Mouse (Mus musculus) liver, embryonic 14 days (tissue): ENCODE measurements around the gene Siae. TPM values are rescaled to one million over a fixed set of nuclear protein-coding genes. Genes with fewer than 3 reads are reported as not detected.

ENCODE experiments used
- polyA plus RNA-seq: library from polyadenylated mRNA; depleted of rRNA; stranded (reverse); fragments of >200 nt; gene quantifications from 2 replicates; pipeline ENCODE4 v1.2.3, GENCODE M21; 2012; rRNA removed

Siae gene
- polyA plus RNA-seq, result 2.5 and 2.6 TPM in 2 replicates

DNA sequence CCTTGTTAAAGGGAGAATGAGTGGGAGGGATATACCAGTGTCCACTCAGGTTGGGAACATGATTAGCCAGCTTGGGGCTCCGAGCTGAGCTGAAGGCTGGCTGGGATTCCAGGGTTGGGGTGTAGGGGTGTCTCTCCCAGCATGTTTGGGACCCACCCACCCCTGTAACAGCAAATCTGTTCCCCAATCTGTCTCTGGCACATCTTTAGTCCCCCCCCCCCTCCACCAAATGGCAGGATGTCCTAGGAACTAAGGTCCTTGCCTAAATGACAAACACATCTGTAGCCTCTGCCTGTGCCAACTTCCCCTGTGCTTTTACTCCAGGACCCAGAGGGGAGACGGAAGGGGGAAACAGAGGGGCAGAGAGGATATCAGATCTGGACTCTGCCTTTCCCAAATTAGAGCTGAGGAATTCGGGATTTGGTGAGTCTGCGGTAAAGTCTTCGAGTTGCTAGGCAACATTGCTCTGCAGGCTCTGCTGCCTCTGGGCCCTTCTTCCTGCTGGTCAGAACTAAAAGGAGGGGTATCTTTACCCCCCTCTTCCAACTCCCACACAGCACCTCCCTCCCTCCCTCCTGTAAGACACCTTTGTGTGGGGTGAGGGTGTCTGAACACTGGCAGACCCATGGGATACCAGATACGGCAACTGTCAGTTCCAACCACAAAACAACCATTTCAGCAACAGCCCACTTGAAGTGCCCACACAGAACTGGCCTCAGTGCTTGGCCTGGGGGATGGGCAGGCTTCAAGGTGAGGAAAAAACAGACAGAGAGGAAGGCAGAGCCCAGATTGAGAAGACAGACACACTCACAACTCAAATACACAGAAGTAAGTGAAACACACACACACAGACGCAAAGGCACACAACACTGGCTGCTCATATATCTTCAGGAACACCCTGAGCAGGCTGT lies at the start of gene Siae:
Gene Siae, plus strand, starts transcription at position 861 of the 911 bp plus-strand sequence.

DNA sequence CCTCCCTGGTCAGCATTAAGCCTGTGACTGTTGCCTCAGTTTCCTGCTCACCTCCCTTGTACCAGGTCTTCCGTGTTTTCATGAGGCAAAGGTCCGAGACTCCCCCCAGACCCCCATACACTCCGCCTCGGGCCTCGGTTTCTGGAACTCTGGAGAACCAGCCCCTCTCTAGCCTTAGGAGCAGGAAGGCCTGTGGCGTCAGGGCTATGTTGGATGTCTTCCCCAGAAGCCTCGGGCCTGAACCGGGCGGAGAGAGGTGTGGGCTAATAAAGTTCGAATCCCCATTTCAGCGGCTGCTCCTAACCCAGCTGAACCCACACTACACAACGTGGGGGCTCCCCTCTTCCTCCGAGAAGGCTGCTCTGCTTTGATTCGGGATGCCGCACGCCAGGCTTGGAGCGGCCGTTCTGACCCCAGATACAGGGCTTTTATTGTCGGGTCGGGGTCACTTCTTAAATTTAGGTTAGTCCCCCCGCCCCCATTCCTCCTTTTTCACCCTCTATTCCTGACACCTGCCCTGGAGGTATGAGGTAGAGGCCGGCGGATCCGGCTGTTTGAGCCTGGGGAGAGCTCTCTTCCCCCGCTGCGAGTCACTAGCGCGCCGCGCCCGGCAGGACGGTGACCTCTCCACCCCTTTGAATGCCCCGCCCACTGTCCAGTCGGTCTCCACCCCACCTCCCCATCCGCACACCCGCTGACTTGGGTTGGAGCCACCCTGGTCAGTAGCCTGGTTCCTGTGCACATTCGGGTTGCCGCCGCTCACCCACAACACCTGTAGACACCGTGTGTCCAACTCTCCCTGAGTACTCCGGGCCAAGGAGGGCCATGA lies 27.9 kb upstream of the Siae start, which contains the start of gene Esam:
Gene Esam, plus strand, starts transcription at position 683 of the 829 bp plus-strand sequence.

DNA sequence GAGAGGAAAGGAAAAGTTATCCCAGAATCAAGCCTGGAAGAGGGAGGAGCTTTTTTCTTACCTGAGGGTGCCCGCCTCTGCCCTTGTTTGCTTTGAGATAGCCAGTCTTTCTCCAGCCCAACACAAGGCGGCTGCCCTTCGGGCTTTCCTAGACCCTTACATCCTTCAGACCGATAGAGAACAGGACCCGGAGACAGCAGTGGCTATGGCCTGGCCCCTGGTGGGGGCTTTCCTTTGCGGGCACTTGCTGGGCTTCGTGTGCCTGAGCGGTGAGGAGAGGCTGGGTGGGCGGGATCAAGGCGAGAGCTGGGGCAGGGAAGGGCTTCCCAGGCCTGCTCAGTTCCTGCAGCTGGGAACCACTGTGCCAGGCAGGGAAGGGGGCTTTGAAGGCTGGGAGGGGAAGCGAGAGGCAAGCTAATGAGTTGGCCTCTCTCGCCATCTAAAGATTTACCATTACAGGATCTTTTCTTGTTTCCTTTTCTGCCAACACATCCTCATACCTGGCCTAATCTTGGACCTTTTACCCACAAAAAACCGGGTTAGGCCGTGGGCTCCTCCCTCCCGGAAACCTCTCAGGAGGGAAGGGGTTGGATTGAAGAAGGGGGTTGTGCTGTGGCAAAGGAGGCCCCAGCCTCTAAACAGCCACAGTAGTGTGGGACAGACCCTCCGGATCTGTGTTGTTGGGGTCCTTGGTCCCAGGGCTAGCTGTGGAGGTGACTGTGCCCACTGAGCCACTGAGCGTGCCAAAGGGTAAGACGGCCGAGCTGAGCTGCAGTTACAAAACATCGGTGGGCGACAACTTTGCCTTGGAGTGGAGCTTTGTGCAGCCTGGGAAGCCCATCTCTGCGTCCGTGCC lies 16.1 kb upstream of the Siae start, which contains the start of gene Vsig2:
Gene Vsig2, plus strand, starts transcription at position 86 of the 856 bp plus-strand sequence.

GRCm38 (mm10) chr9:37552536-37553293 lies 2.8 kb upstream of the Siae start, which contains the start of gene Nrgn:
Gene Nrgn, minus strand, starts transcription at chr9:37552904.

DNA sequence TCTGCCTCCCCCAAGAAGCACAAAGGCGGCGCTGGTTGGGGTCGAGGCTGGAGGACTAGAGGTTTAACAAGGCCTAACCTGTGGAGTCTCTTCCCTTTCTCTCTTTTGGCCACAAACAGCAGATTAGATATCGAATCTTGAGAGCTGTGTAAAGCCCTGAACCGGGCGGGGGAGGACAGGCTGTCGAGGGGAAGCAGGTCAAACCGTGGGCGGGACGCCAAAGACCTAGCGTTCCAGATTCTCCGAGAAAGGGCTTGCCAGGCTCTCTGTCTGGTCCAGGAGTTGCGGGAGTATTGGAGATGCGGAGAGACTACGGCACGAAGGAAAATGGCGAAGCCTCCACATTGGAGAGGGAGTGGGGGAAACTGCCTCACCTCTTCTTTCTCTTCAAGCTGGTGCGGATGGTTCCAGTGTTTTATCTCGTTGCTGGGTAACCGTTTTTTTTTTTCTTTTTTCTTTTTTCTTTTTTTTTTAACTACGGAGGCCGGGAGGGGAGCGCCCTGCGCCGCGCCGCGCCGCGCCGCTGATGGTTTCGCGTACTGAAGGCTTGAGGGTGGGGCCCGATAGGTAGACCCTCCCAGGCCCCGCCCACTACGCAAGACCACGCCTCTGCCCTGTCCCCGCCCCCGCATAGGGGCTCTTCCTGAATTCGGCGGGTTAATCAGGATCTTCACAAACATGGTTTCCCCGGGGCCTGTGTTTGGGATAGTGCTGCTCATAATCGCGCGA lies 57.8 kb downstream of the Siae start, which contains the start of gene Spa17:
Gene Spa17, minus strand, starts transcription at position 541 of the 729 bp plus-strand sequence.

DNA sequence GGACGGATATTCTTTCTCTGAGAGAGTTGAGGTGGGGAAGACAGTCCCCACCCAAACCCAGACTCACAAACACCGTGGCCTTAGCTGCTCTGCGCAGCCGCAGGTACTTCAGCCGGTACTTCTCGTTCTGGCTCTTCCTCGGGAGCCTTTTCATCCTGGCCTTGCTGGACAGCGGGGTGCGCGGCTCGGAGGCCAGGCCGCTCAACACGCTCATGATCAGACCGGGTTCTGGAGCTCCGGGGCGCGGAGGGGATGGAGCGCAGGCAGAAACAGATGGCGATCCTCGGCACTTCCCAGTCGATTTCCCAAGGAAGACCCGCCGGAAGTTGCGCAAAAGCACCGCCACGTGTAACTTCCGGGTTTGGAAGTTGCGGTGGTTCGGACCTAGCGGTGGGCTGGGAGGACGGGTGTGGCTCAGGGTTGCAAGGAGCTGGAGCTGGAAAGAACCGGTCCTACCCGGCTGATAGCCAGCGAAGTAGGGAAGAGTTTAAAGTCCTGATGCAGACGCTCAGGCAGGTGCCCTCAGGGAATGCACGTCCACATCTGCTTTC lies 101.5 kb downstream of the Siae start, which contains the start of gene Tbrg1:
Gene Tbrg1, minus strand, starts transcription at position 382 of the 551 bp plus-strand sequence.

DNA sequence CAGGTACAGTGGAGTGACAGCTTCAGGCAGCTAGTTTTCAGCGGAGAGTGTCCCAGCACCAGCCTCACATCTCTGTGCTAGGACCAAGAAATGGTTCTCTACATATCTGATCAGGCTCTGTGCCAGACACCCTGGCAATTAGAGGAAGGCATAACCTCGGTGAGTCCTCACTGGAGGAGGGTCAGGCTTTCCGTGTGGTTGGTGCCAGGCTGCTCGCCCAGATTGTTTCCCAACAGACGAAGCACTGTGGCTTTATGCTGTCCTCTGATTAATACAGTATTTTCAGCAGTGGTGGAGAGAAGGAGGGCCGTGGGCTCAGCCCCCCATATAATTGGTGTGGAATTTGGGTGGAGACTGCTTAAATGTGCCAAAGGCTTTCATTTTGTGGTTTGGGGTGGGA lies 113.6 kb downstream of the Siae start, which contains the start of gene Panx3:
Gene Panx3, minus strand, starts transcription at position 121 of the 400 bp plus-strand sequence.

Other genes with a start within 250 kb of the Siae start
- 1.6 and 1.8 TPM in 2 replicates for gene Ccdc15, start 207.3 kb upstream of the Siae start, polyA plus RNA-seq
- not detected in 2 replicates for gene Hepacam, start 188.3 kb upstream of the Siae start, polyA plus RNA-seq
- gene Robo4, start 153.8 kb upstream of the Siae start, polyA plus RNA-seq, result 1.1 and 1.3 TPM in 2 replicates
- gene Robo3, start 122.5 kb upstream of the Siae start, polyA plus RNA-seq, result 0.33 and 0.34 TPM in 2 replicates
- gene Msantd2, start 66.4 kb upstream of the Siae start, polyA plus RNA-seq, result 9.4 and 9.6 TPM in 2 replicates
- 6.6 and 7.5 TPM in 2 replicates for gene Esam, start 27.6 kb upstream of the Siae start, polyA plus RNA-seq
- 0.52 and 0.84 TPM in 2 replicates for gene Vsig2, start 16.4 kb upstream of the Siae start, polyA plus RNA-seq
- gene Nrgn, start 2.8 kb upstream of the Siae start, polyA plus RNA-seq, result 6.7 and 8.0 TPM in 2 replicates
- gene Spa17, start 58.0 kb downstream of the Siae start, polyA plus RNA-seq, result 1.2 and 1.4 TPM in 2 replicates
- gene Tbrg1, start 101.6 kb downstream of the Siae start, polyA plus RNA-seq, result 22.3 and 25.8 TPM in 2 replicates
- gene Panx3, start 113.5 kb downstream of the Siae start, polyA plus RNA-seq, result not detected in 2 replicates
- not detected in 2 replicates for gene Olfr160, start 160.6 kb downstream of the Siae start, polyA plus RNA-seq
- gene Olfr874, start 189.4 kb downstream of the Siae start, polyA plus RNA-seq, result not detected in 2 replicates
- gene Olfr875, start 216.2 kb downstream of the Siae start, polyA plus RNA-seq, result not detected in 2 replicates
- not detected in 2 replicates for gene Olfr876, start 247.3 kb downstream of the Siae start, polyA plus RNA-seq